Mouse (Mus musculus) CH12.LX (cell line): ENCODE data around the gene Gm21969. TPM values are rescaled to one million over a fixed set of nuclear protein-coding genes. Genes with fewer than 3 reads are reported as not detected.

Source experiments
- DNase-seq: peaks from one replicate; pipeline ENCODE4 v3.0.0-alpha.2; 2013; ENCODE audit errors: extremely low read depth
- H3K27ac ChIP-seq: 2 replicates; pipeline ENCODE4 v1.5.1; 2012; ENCODE audit warnings: low read depth, mild to moderate bottlenecking, control low read depth, moderate library complexity; ENCODE audit not compliant: insufficient read depth
- H3K27me3 ChIP-seq: replicated peaks from 2 replicates; pipeline ENCODE3; 2012; ENCODE audit warnings: inconsistent platforms
- H3K36me3 ChIP-seq, 2 experiments: replicated peaks in 1 of 2; 2 replicates each; pipeline versions ENCODE3 to v1.6.1; 2012; ENCODE audit warnings: inconsistent platforms in 1 of 2, low read length in 1 of 2, mild to moderate bottlenecking in 1 of 2, mixed read lengths in 1 of 2, moderate library complexity in 1 of 2; ENCODE audit not compliant: control insufficient read depth in 1 of 2, insufficient read depth in 1 of 2
- H3K4me1 ChIP-seq, 2 experiments: 2 replicates each; pipeline ENCODE4 v1.6.1; 2012; ENCODE audit warnings: inconsistent platforms in 1 of 2, moderate library complexity in 1 of 2; ENCODE audit not compliant: insufficient read depth in 2 of 2, control insufficient read depth in 1 of 2
- H3K4me2 ChIP-seq: 2 replicates; pipeline ENCODE4 v1.6.1; 2012; ENCODE audit warnings: low read depth, mild to moderate bottlenecking, control low read depth; ENCODE audit not compliant: poor library complexity, insufficient read depth, severe bottlenecking
- H3K4me3 ChIP-seq, 3 experiments: fragments of 150-350 bp in 1 of 3; sonication (generic) in 1 of 3; replicated peaks in 1 of 3; 2 replicates each; pipeline versions ENCODE3 to v1.5.1; 2011 to 2012; ENCODE audit warnings: low read depth in 2 of 3, low read length in 2 of 3, mild to moderate bottlenecking in 2 of 3, moderate library complexity in 2 of 3, control low read depth in 1 of 3, improper control_type of control experiment in 1 of 3, inconsistent platforms in 1 of 3, mixed read lengths in 1 of 3; ENCODE audit not compliant: poor library complexity in 1 of 3
- H3K79me2 ChIP-seq: replicated peaks from 2 replicates; pipeline ENCODE4 v1.6.1; 2012; ENCODE audit warnings: mild to moderate bottlenecking, moderate library complexity; ENCODE audit not compliant: control insufficient read depth, poor library complexity, insufficient read depth, severe bottlenecking; ENCODE audit errors: extremely low read depth
- H3K9ac ChIP-seq: 2 replicates; pipeline ENCODE4 v1.6.1; 2012; ENCODE audit warnings: low read depth, mild to moderate bottlenecking, control low read depth, moderate library complexity; ENCODE audit not compliant: insufficient read depth
- H3K9me3 ChIP-seq: replicated peaks from 2 replicates; pipeline ENCODE3; 2012; ENCODE audit warnings: low read length, inconsistent platforms, mixed read lengths
- BHLHE40 ChIP-seq: IDR thresholded peaks from 2 replicates; pipeline ENCODE4 v1.6.1; 2011; ENCODE audit warnings: mild to moderate bottlenecking, low read depth, low read length, improper control_type of control experiment
- CHD2 ChIP-seq: IDR thresholded peaks from 2 replicates; pipeline ENCODE4 v1.6.1; 2011; ENCODE audit warnings: low read length, improper control_type of control experiment
- CTCF ChIP-seq, 2 experiments: IDR thresholded peaks in 1 of 2; conservative IDR thresholded peaks in 1 of 2; 2 replicates each; pipeline ENCODE4 v1.5.1; 2011 to 2012; ENCODE audit warnings: low read depth in 2 of 2, low read length in 2 of 2, improper control_type of control experiment in 1 of 2, inconsistent platforms in 1 of 2, mild to moderate bottlenecking in 1 of 2, moderate library complexity in 1 of 2
- E2F4 ChIP-seq: IDR thresholded peaks from 2 replicates; pipeline ENCODE4 v1.6.1; 2011; ENCODE audit warnings: low read depth, low read length, improper control_type of control experiment; ENCODE audit not compliant: insufficient replicate concordance
- EP300 ChIP-seq: IDR thresholded peaks from 2 replicates; pipeline ENCODE4 v1.6.1; 2011; ENCODE audit warnings: low read length, improper control_type of control experiment
- ETS1 ChIP-seq: conservative IDR thresholded peaks from 2 replicates; pipeline ENCODE4 v1.6.1; 2012; ENCODE audit warnings: low read depth, mild to moderate bottlenecking, inconsistent platforms, low read length, improper control_type of control experiment, moderate library complexity
- GABPA ChIP-seq: IDR thresholded peaks from 2 replicates; pipeline ENCODE4 v1.6.1; 2012; ENCODE audit warnings: low read depth, low read length, improper control_type of control experiment, inconsistent platforms; ENCODE audit not compliant: insufficient replicate concordance
- IRF4 ChIP-seq: IDR thresholded peaks from 2 replicates; pipeline ENCODE4 v1.6.1; 2014; ENCODE audit warnings: low read depth, mild to moderate bottlenecking, inconsistent platforms, low read length, improper control_type of control experiment
- JUND ChIP-seq: conservative IDR thresholded peaks from 2 replicates; pipeline ENCODE4 v1.6.1; 2011; ENCODE audit warnings: low read depth, low read length, improper control_type of control experiment
- KAT2A ChIP-seq: IDR thresholded peaks from 2 replicates; pipeline ENCODE4 v1.6.1; 2012; ENCODE audit warnings: low read length, improper control_type of control experiment, inconsistent platforms; ENCODE audit not compliant: insufficient replicate concordance
- MAX ChIP-seq: IDR thresholded peaks from 2 replicates; pipeline ENCODE4 v1.6.1; 2011; ENCODE audit warnings: low read length, improper control_type of control experiment
- MAZ ChIP-seq: IDR thresholded peaks from 2 replicates; pipeline ENCODE4 v1.6.1; 2012; ENCODE audit warnings: low read depth, mild to moderate bottlenecking, inconsistent platforms, low read length, improper control_type of control experiment, moderate library complexity
- NELFE ChIP-seq: IDR thresholded peaks from 2 replicates; pipeline ENCODE4 v1.6.1; 2011; ENCODE audit warnings: low read depth, low read length, improper control_type of control experiment
- NRF1 ChIP-seq: IDR thresholded peaks from 2 replicates; pipeline ENCODE4 v1.6.1; 2014; ENCODE audit warnings: low read depth, mild to moderate bottlenecking, inconsistent platforms, low read length, improper control_type of control experiment, moderate library complexity
- PAX5 ChIP-seq: IDR thresholded peaks from 2 replicates; pipeline ENCODE4 v1.6.1; 2012; ENCODE audit warnings: low read length, inconsistent platforms, mixed read lengths
- POLR2A ChIP-seq: IDR thresholded peaks from 2 replicates; pipeline ENCODE4 v1.6.1; 2011; ENCODE audit warnings: low read depth, mild to moderate bottlenecking, improper control_type of control experiment, low read length
- RCOR1 ChIP-seq: conservative IDR thresholded peaks from 2 replicates; pipeline ENCODE4 v1.6.1; 2012; ENCODE audit warnings: low read depth, mild to moderate bottlenecking, inconsistent platforms, low read length, improper control_type of control experiment
- SIN3A ChIP-seq: IDR thresholded peaks from 2 replicates; pipeline ENCODE4 v1.6.1; 2012; ENCODE audit warnings: low read length, improper control_type of control experiment, inconsistent platforms
- TBP ChIP-seq: conservative IDR thresholded peaks from 2 replicates; pipeline ENCODE4 v1.6.1; 2011; ENCODE audit warnings: low read depth, low read length, improper control_type of control experiment
- UBTF ChIP-seq: IDR thresholded peaks from 2 replicates; pipeline ENCODE4 v1.6.1; 2012; ENCODE audit warnings: low read depth, mild to moderate bottlenecking, inconsistent platforms, low read length, improper control_type of control experiment, moderate library complexity
- ZC3H11A ChIP-seq: IDR thresholded peaks from 2 replicates; pipeline ENCODE4 v1.6.1; 2012; ENCODE audit warnings: low read depth, mild to moderate bottlenecking, inconsistent platforms, low read length, improper control_type of control experiment
- ZKSCAN1 ChIP-seq: IDR thresholded peaks from 2 replicates; pipeline ENCODE4 v1.6.1; 2012; ENCODE audit warnings: low read depth, inconsistent platforms, low read length, improper control_type of control experiment, borderline replicate concordance
- ZNF384 ChIP-seq: IDR thresholded peaks from 2 replicates; pipeline ENCODE4 v1.6.1; 2012; ENCODE audit warnings: low read depth, low read length, improper control_type of control experiment, inconsistent platforms
- dilution Hi-C: fragments of 300-500 bp; cut with MboI; formaldehyde crosslinking; loops from 2 replicates; pipeline ENCODE4 v1.14.3; 2020; ENCODE audit warnings: low sequenced_read_pairs; ENCODE audit not compliant: extremely low pct_unique_long_range_greater_than_20kb, extremely low pct_ligation_motif_present
- in situ Hi-C: fragments of 300-500 bp; cut with MboI; formaldehyde crosslinking; loops from 3 replicates; pipeline ENCODE4 v1.14.3; 2019; ENCODE audit warnings: low sequenced_read_pairs, low pct_ligation_motif_present, low pct_unique_long_range_greater_than_20kb, mixed read lengths
- polyA plus RNA-seq: library from polyadenylated mRNA; unstranded; fragments of >175 nt; gene quantifications from 2 replicates; pipeline ENCODE4 v1.2.1, GENCODE M21; 2012; ENCODE audit warnings: low read depth; ENCODE audit not compliant: insufficient read length
- total RNA-seq, 2 experiments: library from RNA; depleted of rRNA; stranded (reverse); fragments of 300-350 nt in 1 of 2; fragments of >200 nt in 1 of 2; gene quantifications; 2 replicates each; pipeline ENCODE4 v1.2.3; 2012 to 2014

The Gm21969 gene
- total and polyA plus RNA-seq, 3 experiments, result not detected

GRCm38 (mm10) chr4:139597286-139598284, 5.4 kb upstream of the Gm21969 start:
- H3K27ac ChIP-seq, result no peak overlapping the region
- no peak overlapping the region for H3K4me3 ChIP-seq
- TF ChIP-seq ZNF384 (no peak), EP300 (no peak)
- no peaks in the 10 kb centered on the region for H3K36me3 ChIP-seq
- H3K4me1 ChIP-seq, result peaks cover 13 to 34% of the 10 kb centered on the region in 2 experiments
- H3K4me2 ChIP-seq, result no peak overlapping the region
- DNase-seq, result no peak
- H3K79me2 ChIP-seq, result no peaks in the 10 kb centered on the region
- H3K27me3 ChIP-seq, result peaks cover 9% of the 10 kb centered on the region
- H3K9ac ChIP-seq, result no peak overlapping the region
- dilution Hi-C loops, result no loop called here
- peaks cover 7% of the 10 kb centered on the region for H3K9me3 ChIP-seq
- in situ Hi-C loops, result no loop called here

GRCm38 (mm10) chr4:139598356-139598755, 4.6 kb upstream of the Gm21969 start:
- Histone ChIP-seq H3K79me2 (no peaks in the 10 kb centered on the region), H3K4me3 (no peak overlapping the region), H3K27me3 (peaks cover 12% of the 10 kb centered on the region), H3K4me1 (peaks cover 16 to 34% of the 10 kb centered on the region in 2 experiments), H3K27ac (no peak overlapping the region), H3K9ac (peak overlapping the region; percentile 19), H3K36me3 (no peaks in the 10 kb centered on the region), H3K4me2 (peak overlapping the region; percentile 75), H3K9me3 (peaks cover 7% of the 10 kb centered on the region)
- no peak for TF ChIP-seq ZKSCAN1
- TF ChIP-seq PAX5, result no peak
- no peak for TF ChIP-seq SIN3A
- no peak for TF ChIP-seq NRF1
- no peak for TF ChIP-seq JUND
- TF ChIP-seq NELFE, result no peak
- TF ChIP-seq UBTF, result no peak
- DNase-seq, result no peak
- in situ Hi-C loops (no loop called here), dilution Hi-C loops (no loop called here)

GRCm38 (mm10) chr4:139598950-139599518, 4.0 kb upstream of the Gm21969 start:
- Histone ChIP-seq H3K27me3 (peaks cover 12% of the 10 kb centered on the region), H3K79me2 (no peaks in the 10 kb centered on the region), H3K9me3 (peaks cover 7% of the 10 kb centered on the region), H3K4me2 (peak overlapping the region; percentile 75), H3K4me1 (peaks cover 16 to 34% of the 10 kb centered on the region in 2 experiments), H3K27ac (peak overlapping the region; percentile 14), H3K36me3 (no peaks in the 10 kb centered on the region), H3K4me3 (peak overlapping the region in 1 of 3 experiments; percentile 10), H3K9ac (peak overlapping the region; percentile 19)
- in situ Hi-C loops, result no loop called here
- dilution Hi-C loops, result no loop called here
- peak; percentile 79 for DNase-seq
- TF ChIP-seq ZKSCAN1 (no peak), PAX5 (no peak), RCOR1 (no peak; the same call in 1 of the 2 replicates), KAT2A (no peak), E2F4 (no peak), POLR2A (peak; percentile 63), GABPA (no peak), MAX (peak; percentile 90), ZC3H11A (no peak), IRF4 (peak; percentile 17; the same call in 1 of the 2 replicates), ETS1 (peak; percentile 74), CHD2 (peak; percentile 85), MAZ (0 out of 2 replicates have a peak, but pooled peaks have one; percentile 64), CTCF (conservative IDR thresholded peaks at IDR 0.05 in 1 of 2, IDR thresholded peaks at IDR 0.05 in 1 of 2; ENCODE audit: low read depth in 2 of 2, low read length in 2 of 2) (no peak), TBP (peak; percentile 63), NELFE (peak; percentile 39; the same call in 1 of the 2 replicates), ZNF384 (no peak), BHLHE40 (peak; percentile 92)
